Mouse (Mus musculus): Measurements from ENCODE around the gene Igsf8. TPM values are rescaled to one million over a fixed set of nuclear protein-coding genes. Genes with fewer than 3 reads are reported as not detected.

The Igsf8 gene
- total and polyA plus RNA-seq, 2 experiments from 2014 or later: 90.8 to 136 TPM

DNA sequence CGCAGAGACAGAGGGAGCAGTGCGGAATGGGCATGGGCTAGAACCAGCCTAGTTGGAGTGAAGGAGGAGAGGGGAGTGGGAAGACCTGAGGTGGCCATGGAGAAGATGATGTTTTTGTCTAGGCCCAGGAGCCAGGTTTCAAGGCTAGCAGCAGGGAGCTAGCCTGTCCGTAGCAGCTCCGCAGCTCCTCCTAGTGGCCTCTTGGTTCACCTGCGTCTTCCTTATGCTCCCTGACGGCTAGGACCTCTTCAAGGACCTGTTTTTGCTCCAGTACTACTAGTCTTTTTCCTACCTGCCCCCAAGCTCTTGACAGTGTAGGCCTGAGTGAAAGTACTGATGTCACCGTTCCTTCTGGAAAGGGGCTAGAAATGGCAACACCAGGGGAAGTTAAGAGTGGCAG, 63.3 kb downstream of the Igsf8 start:
- Histone ChIP-seq H3K9ac (replicated peaks; ENCODE audit: low read length) (no peak overlapping the region), H3K27me3 (ENCODE audit: insufficient read depth, low read length) (no peaks in the 10 kb centered on the region), H3K9me3 (ENCODE audit: low read length) (no peaks in the 10 kb centered on the region), H3K4me2 (ENCODE audit: low read depth, low read length) (no peak overlapping the region), H3K27ac (no peak overlapping the region), H3K4me3 (ENCODE audit: low read length) (no peak overlapping the region), H3K4me1 (ENCODE audit: insufficient read depth, low read length) (peaks cover 8% of the 10 kb centered on the region), H3K36me3 (ENCODE audit: insufficient read depth, low read length) (0 out of 2 replicates have a peak, but pooled peaks cover 3% of the 10 kb centered on the region)
- peak; percentile 91 for DNase-seq (ENCODE audit: low spot score)
- peak; percentile 38 for ATAC-seq
- 19% methylated on average over 7 of the region's 7 CpGs for WGBS
- TF ChIP-seq CTCF (IDR thresholded peaks at IDR 0.05; ENCODE audit: low read depth): peak; percentile 95

DNA sequence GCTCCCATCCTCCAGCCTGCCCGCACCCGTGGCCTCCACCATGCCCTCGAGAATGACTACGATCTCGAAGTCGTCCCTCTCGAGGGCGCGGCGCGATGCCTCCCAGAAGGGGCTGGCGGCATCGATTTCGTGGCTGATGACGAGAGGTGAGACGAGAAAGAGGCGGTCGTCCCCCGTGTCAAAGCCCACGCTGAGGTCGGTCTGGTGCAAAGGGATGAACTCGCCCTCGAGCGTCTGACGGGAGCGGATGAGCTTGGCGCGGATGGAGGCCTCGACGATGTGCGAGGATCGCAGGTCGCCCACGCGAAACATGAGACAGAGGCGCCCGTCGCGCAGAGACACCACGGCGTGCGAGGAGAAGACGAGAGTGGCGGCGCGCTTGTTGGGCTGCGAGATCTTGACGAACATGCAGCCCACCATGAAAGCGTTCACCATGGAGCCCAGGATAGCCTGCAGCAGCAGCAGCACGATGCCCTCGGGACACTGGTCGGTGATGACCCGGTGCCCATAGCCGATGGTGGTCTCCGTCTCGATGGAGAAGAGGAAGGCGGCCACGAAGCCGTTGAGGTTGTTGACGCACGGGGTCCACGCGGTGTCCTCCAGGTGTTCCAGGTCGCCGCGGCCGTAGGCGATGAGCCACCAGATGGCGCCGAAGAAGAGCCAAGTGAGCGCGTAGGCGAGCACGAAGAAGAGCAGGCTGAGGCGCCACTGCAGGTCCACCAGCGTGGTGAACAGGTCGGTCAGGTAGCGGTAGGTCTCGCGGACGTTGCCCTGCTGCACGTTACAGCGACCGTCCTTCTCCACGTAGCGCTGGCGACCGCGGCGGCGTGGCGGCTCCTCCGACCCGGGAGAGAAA, 64.5 kb downstream of the Igsf8 start:
- H3K4me1 ChIP-seq (ENCODE audit: insufficient read depth, low read length): peaks cover 8% of the 10 kb centered on the region
- H3K4me2 ChIP-seq (ENCODE audit: low read depth, low read length): peak overlapping the region; percentile 74
- 24% methylated on average over 94 of the region's 94 CpGs for WGBS
- ATAC-seq (peak; percentile 54), DNase-seq (ENCODE audit: low spot score) (peak; percentile 84)
- H3K9me3 ChIP-seq (ENCODE audit: low read length): no peaks in the 10 kb centered on the region
- H3K9ac ChIP-seq (replicated peaks; ENCODE audit: low read length): 0 out of 2 replicates have a peak overlapping the region, but pooled peaks have one; percentile 45
- 0 out of 2 replicates have a peak, but pooled peaks cover 3% of the 10 kb centered on the region for H3K36me3 ChIP-seq (ENCODE audit: insufficient read depth, low read length)
- no peak overlapping the region for H3K27ac ChIP-seq
- peak overlapping the region; percentile 45 for H3K4me3 ChIP-seq (ENCODE audit: low read length)
- no peaks in the 10 kb centered on the region for H3K27me3 ChIP-seq (ENCODE audit: insufficient read depth, low read length)
- TF ChIP-seq CTCF (IDR thresholded peaks at IDR 0.05; ENCODE audit: low read depth): peak; percentile 89

DNA sequence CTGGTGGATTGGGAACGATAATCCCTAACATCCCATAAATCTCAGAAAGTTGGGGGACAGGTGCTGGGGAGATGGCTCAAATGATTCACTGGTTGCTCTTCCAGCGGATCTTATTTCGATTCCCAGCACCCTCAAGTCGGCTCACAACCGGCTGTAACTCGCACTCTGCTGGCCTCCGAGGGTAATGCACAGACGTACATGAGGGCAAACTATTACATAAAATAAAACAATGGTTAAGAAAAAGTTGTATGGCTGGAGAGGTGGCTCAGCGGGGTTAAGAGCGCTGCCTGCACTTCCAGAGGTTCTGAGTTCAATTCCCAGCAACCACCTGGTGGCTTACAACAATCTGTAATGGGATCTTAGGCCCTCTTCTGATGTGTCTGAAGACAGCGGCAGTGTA, 65.2 kb downstream of the Igsf8 start:
- Histone ChIP-seq H3K4me1 (ENCODE audit: insufficient read depth, low read length) (peaks cover 8% of the 10 kb centered on the region), H3K4me3 (ENCODE audit: low read length) (peak overlapping the region; percentile 45), H3K36me3 (ENCODE audit: insufficient read depth, low read length) (0 out of 2 replicates have a peak, but pooled peaks cover 3% of the 10 kb centered on the region), H3K9me3 (ENCODE audit: low read length) (no peaks in the 10 kb centered on the region), H3K27ac (no peak overlapping the region), H3K9ac (replicated peaks; ENCODE audit: low read length) (0 out of 2 replicates have a peak overlapping the region, but pooled peaks have one; percentile 45), H3K4me2 (ENCODE audit: low read depth, low read length) (peak overlapping the region; percentile 74), H3K27me3 (ENCODE audit: insufficient read depth, low read length) (no peaks in the 10 kb centered on the region)
- TF ChIP-seq CTCF (IDR thresholded peaks at IDR 0.05; ENCODE audit: low read depth): peak; percentile 29
- ATAC-seq (no peak), DNase-seq (ENCODE audit: low spot score) (no peak)
- 63% methylated on average over 11 of the region's 11 CpGs for WGBS

DNA sequence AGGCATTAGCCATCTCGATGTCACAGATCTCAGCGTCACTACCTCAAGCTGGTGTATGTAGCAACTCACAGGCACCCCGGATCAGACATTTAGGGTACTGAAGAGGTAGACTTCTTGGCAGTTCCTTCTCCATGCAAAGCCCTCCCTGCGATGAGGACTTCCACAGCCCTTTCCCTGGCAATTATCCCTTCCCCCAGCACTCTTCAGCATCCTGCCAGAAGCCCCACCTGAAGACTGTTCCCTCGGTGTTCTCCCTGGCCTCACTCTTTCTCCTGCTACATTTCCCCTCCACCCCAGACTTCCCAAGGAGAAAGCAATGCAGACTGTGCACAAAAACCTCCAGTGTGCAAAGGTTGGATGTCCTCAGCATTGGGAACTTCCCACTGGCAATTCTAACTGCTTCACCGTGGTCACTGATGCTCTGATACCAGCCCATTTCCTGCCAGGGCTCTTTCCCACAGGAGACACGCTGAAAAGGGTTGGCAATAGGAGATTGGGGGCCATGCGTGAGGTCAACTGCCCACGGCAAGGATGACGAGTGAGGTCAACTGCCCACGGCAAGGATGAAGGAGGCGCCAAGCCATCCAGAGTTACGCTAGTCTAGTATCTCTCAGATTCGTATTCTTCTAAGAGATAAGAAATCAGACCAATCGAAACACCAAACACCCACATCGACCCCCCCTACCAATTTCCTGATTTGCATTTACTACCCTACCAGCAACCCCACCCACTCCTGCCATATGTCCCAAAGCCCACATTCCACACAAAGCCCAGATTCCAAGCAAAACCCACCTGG, 66.0 kb downstream of the Igsf8 start:
- Histone ChIP-seq H3K27me3 (ENCODE audit: insufficient read depth, low read length) (no peaks in the 10 kb centered on the region), H3K4me3 (ENCODE audit: low read length) (no peak overlapping the region), H3K9ac (replicated peaks; ENCODE audit: low read length) (no peak overlapping the region), H3K4me1 (ENCODE audit: insufficient read depth, low read length) (peaks cover 8% of the 10 kb centered on the region), H3K36me3 (ENCODE audit: insufficient read depth, low read length) (0 out of 2 replicates have a peak, but pooled peaks cover 1% of the 10 kb centered on the region), H3K9me3 (ENCODE audit: low read length) (no peaks in the 10 kb centered on the region), H3K27ac (no peak overlapping the region), H3K4me2 (ENCODE audit: low read depth, low read length) (no peak overlapping the region; the same call in 1 of the 2 replicates)
- WGBS: 86% methylated on average over 16 of the region's 16 CpGs
- no peak for DNase-seq (ENCODE audit: low spot score)
- no peak for TF ChIP-seq CTCF (IDR thresholded peaks at IDR 0.05; ENCODE audit: low read depth)
- no peak for ATAC-seq

DNA sequence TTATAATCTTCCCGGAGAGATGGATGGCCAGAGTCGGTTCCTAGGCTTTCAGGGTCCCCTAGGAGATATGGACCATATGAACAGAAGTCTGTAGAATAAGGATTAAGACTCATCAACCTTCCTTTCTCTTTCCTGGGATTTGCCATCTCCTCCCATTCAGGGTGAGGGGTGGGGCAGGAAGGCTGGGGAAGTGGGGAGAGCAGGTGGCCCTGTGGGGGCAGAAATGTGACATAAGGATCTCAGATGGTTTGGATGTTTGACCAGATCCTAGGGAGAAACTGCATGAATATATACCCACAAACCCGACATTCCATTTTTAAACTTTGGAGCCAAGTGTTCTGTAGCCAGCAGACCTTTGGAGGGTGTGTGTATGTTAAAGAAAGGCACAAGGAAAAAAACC, 66.6 kb downstream of the Igsf8 start:
- Histone ChIP-seq H3K36me3 (ENCODE audit: insufficient read depth, low read length) (no peaks in the 10 kb centered on the region), H3K4me1 (ENCODE audit: insufficient read depth, low read length) (peaks cover 8% of the 10 kb centered on the region), H3K4me2 (ENCODE audit: low read depth, low read length) (peak overlapping the region; percentile 59; the same call in 1 of the 2 replicates), H3K4me3 (ENCODE audit: low read length) (no peak overlapping the region), H3K27me3 (ENCODE audit: insufficient read depth, low read length) (no peaks in the 10 kb centered on the region), H3K9me3 (ENCODE audit: low read length) (no peaks in the 10 kb centered on the region), H3K9ac (replicated peaks; ENCODE audit: low read length) (no peak overlapping the region), H3K27ac (no peak overlapping the region)
- no peak for ATAC-seq
- WGBS: 76% methylated on average over 3 of the region's 3 CpGs
- TF ChIP-seq CTCF (IDR thresholded peaks at IDR 0.05; ENCODE audit: low read depth): no peak
- no peak for DNase-seq (ENCODE audit: low spot score)

DNA sequence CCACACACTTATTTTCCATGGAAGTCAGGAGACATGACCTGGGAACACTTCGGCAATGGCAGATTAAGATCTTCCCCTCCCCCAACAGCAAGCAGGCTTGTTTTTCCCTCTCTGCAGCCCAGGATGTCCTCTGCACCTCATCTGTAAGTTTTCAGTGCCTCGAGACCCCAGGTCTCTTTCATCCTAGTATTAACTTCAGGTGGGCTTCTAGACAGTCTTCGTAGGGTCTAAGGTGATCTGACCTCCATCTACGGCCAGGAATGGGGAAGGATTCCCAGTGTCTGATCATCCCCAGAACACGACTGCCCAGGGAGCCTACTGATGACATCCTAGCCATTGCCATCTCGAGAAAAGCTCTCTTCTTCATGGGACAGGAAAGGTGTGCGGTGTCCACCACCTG, 67.0 kb downstream of the Igsf8 start:
- Histone ChIP-seq H3K27me3 (ENCODE audit: insufficient read depth, low read length) (no peaks in the 10 kb centered on the region), H3K36me3 (ENCODE audit: insufficient read depth, low read length) (no peaks in the 10 kb centered on the region), H3K9me3 (ENCODE audit: low read length) (no peaks in the 10 kb centered on the region), H3K4me1 (ENCODE audit: insufficient read depth, low read length) (peaks cover 8% of the 10 kb centered on the region), H3K27ac (no peak overlapping the region), H3K9ac (replicated peaks; ENCODE audit: low read length) (peak overlapping the region; percentile 44; the same call in 1 of the 2 replicates), H3K4me3 (ENCODE audit: low read length) (peak overlapping the region; percentile 35), H3K4me2 (ENCODE audit: low read depth, low read length) (peak overlapping the region; percentile 59)
- no peak for ATAC-seq
- 85% methylated on average over 7 of the region's 7 CpGs for WGBS
- no peak for TF ChIP-seq CTCF (IDR thresholded peaks at IDR 0.05; ENCODE audit: low read depth)
- DNase-seq (ENCODE audit: low spot score): no peak

All from hindbrain, postnatal 0 days (tissue).